Mouse (Mus musculus) kidney, postnatal 0 days (tissue): ENCODE data around the gene Ucp2. TPM values are rescaled to one million over a fixed set of nuclear protein-coding genes. Genes with fewer than 3 reads are reported as not detected.

ENCODE experiments used
- ATAC-seq: fragments of 200-750 bp; cut with Nextera tagmentation; replicated peaks from 2 replicates; pipeline ENCODE4 v1.8.0; 2017; ENCODE audit warnings: low read depth, moderate number of reproducible peaks, moderate TSS enrichment, moderate library complexity; ENCODE audit not compliant: low FRiP score
- DNase-seq: peaks from one replicate; pipeline ENCODE4 v3.0.0-alpha.2; 2016; ENCODE audit warnings: low spot score
- H3K27ac ChIP-seq: fragments of 300-500 bp; sonication (generic); 2 replicates; pipeline ENCODE4 v1.5.1; 2014; ENCODE audit warnings: mild to moderate bottlenecking
- H3K27me3 ChIP-seq: fragments of 300-500 bp; sonication (generic); 2 replicates; pipeline ENCODE4 v1.6.1; 2014; ENCODE audit warnings: low read length, mixed read lengths; ENCODE audit not compliant: insufficient read depth
- H3K36me3 ChIP-seq: fragments of 300-500 bp; sonication (generic); 2 replicates; pipeline ENCODE4 v1.6.1; 2014; ENCODE audit warnings: low read length, mixed read lengths; ENCODE audit not compliant: insufficient read depth
- H3K4me1 ChIP-seq: fragments of 300-500 bp; sonication (generic); replicated peaks from 2 replicates; pipeline ENCODE4 v1.6.1; 2014; ENCODE audit warnings: antibody characterized with exemption, low read length, mixed read lengths; ENCODE audit not compliant: insufficient read depth
- H3K4me2 ChIP-seq: fragments of 300-500 bp; sonication (generic); 2 replicates; pipeline ENCODE4 v1.6.1; 2014; ENCODE audit warnings: mild to moderate bottlenecking, low read length, moderate library complexity, mixed read lengths
- H3K4me3 ChIP-seq: fragments of 300-500 bp; sonication (generic); replicated peaks from 2 replicates; pipeline ENCODE4 v1.5.1; 2014; ENCODE audit warnings: low read depth, low read length
- H3K9ac ChIP-seq: fragments of 300-500 bp; sonication (generic); 2 replicates; pipeline ENCODE4 v1.6.1; 2014; ENCODE audit warnings: low read depth, low read length
- H3K9me3 ChIP-seq: fragments of 300-500 bp; sonication (generic); replicated peaks from 2 replicates; pipeline ENCODE4 v1.6.1; 2016; ENCODE audit warnings: low read length, inconsistent platforms, mixed read lengths
- CTCF ChIP-seq: IDR thresholded peaks from 2 replicates; pipeline ENCODE4 v1.5.1; 2016; ENCODE audit warnings: antibody characterized with exemption, low read depth, mild to moderate bottlenecking, moderate library complexity
- WGBS: fragments of 180-500 bp; shearing (Covaris S2); extraction: QIAGEN DNeasy Blood & Tissue Kit; methylation state at CpG from one replicate; pipeline ENCODE4 v1.1.7; 2014; 5-methylcytosine and 5-hydroxymethylcytosine counted together
- polyA plus RNA-seq: library from polyadenylated mRNA; unstranded; fragments of >200 nt; fragmentation: Nextera tagmentation; extraction: Ambion mirVana; gene quantifications from 2 replicates; pipeline ENCODE4 v1.2.1, GENCODE M21; 2015

Ucp2 gene
- polyA plus RNA-seq, 1 experiment from 2014 or later = 274 TPM

DNA sequence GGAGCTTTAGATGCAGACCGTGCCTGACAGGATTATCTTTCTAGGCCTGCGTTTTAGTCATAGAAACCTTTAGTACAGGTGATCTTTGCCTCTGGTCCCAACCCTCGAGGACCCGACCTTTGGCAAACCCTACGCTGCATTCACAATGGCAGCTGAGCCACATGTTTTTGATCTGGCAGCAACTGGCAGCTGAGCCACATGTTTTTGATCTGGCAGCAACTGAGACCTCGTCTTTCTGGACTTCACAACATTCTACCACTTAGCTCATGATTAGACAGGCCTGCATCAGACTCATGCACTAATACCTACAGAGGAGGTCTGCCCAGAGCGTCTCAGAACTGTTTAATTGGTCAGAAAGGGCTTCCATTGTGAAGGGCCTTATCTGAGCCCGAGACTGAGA is 1.9 kb downstream of the Ucp2 start:
- peak overlapping the region; percentile 96 for H3K4me2 ChIP-seq
- TF ChIP-seq CTCF = no peak
- peak overlapping the region; percentile 19; the same call in 1 of the 2 replicates for H3K9ac ChIP-seq
- WGBS = 44% methylated on average over 8 of the region's 8 CpGs
- DNase-seq (no peak), ATAC-seq (no peak)
- no peaks in the 10 kb centered on the region for H3K27me3 ChIP-seq
- H3K4me3 ChIP-seq = peak overlapping the region; percentile 55; the same call in 1 of the 2 replicates
- no peaks in the 10 kb centered on the region for H3K9me3 ChIP-seq
- H3K36me3 ChIP-seq = peaks cover 29% of the 10 kb centered on the region; the same call in 1 of the 2 replicates
- peak overlapping the region; percentile 82 for H3K27ac ChIP-seq
- peaks cover 25% of the 10 kb centered on the region for H3K4me1 ChIP-seq

DNA sequence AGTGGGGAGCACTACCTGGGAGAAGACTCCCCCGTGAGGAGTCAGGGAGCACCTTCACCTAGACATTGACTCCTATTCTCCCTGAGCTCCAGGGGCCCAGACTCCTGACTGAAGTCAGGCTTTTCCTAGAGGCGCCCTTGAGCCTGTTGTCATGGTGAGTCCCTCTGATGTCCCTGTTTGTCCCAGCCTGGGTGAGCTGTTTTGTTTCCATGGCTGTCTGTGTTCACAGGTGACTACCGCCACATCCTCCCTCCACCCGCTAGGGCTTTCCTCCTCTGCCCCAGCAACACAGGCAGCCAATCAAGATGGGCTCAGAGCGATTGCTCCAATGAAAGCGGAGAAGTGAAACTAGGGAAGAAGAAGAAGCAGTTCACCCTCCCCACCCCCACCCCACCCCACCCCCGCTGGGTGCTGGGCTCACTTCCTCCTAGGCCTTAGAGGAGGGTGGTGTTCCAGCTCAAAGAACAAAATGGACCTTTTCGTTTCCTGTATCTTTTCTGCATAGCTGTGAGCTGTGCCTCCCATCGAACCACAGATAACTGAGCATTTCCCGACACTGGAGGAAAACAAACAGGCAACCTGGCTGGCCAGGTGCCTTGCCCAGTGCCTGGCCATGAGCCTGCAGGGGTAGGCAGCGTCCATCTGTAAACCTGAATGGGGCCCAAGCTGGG is 2.6 kb downstream of the Ucp2 start:
- H3K27me3 ChIP-seq = no peaks in the 10 kb centered on the region
- H3K4me2 ChIP-seq = peak overlapping the region; percentile 96
- no peaks in the 10 kb centered on the region for H3K9me3 ChIP-seq
- peak overlapping the region; percentile 83 for H3K27ac ChIP-seq
- H3K36me3 ChIP-seq = peaks cover 34% of the 10 kb centered on the region; the same call in 1 of the 2 replicates
- peak overlapping the region; percentile 27; the same call in 1 of the 2 replicates for H3K9ac ChIP-seq
- DNase-seq (peak; percentile 89), ATAC-seq (peak; percentile 81)
- 0 out of 2 replicates have a peak overlapping the region, but pooled peaks have one; percentile 55 for H3K4me3 ChIP-seq
- peaks cover 25% of the 10 kb centered on the region for H3K4me1 ChIP-seq
- 19% methylated on average over 11 of the region's 11 CpGs for WGBS
- no peak for TF ChIP-seq CTCF

DNA sequence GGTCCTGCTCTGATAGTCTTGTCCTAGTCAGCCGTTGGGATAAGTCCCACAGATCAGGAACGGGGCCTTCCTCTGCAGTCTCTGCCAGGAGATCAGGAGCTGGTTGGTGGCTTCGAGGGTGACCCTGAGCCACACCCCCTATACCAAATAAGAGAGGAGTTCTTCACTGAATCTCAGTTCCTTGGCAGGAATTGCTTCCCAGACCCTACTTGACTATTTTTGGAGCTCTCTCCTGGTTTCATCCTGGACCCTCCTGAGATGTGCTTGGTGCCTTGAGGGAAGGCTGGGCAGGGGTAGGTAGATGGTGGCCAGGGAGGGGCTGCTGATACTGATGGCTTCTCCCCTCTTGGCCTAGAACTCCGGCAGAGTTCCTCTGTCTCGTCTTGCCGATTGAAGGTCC is 3.2 kb downstream of the Ucp2 start:
- ATAC-seq = no peak
- Histone ChIP-seq H3K27ac (peak overlapping the region; percentile 83), H3K9me3 (no peaks in the 10 kb centered on the region), H3K4me2 (peak overlapping the region; percentile 96), H3K36me3 (peaks cover 34% of the 10 kb centered on the region; the same call in 1 of the 2 replicates), H3K4me3 (no peak overlapping the region), H3K27me3 (no peaks in the 10 kb centered on the region), H3K9ac (0 out of 2 replicates have a peak overlapping the region, but pooled peaks have one; percentile 27), H3K4me1 (peaks cover 25% of the 10 kb centered on the region)
- 62% methylated on average over 6 of the region's 6 CpGs for WGBS
- no peak for DNase-seq
- TF ChIP-seq CTCF = no peak

DNA sequence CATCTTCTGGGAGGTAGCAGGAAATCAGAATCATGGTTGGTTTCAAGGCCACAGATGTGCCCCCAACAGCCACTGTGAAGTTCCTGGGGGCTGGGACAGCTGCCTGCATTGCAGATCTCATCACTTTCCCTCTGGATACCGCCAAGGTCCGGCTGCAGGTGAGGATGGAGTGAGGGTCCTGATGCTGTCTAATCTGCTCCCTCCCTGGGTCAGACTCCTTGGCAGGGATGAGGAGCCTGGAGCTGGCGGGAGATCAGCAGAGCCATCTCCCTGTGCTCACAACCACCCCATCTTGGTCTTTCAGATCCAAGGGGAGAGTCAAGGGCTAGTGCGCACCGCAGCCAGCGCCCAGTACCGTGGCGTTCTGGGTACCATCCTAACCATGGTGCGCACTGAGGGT is 3.7 kb downstream of the Ucp2 start:
- no peak for ATAC-seq
- Histone ChIP-seq H3K9ac (no peak overlapping the region), H3K4me1 (peaks cover 25% of the 10 kb centered on the region), H3K27ac (no peak overlapping the region), H3K4me2 (no peak overlapping the region), H3K9me3 (no peaks in the 10 kb centered on the region), H3K4me3 (no peak overlapping the region), H3K36me3 (peaks cover 34% of the 10 kb centered on the region; the same call in 1 of the 2 replicates), H3K27me3 (no peaks in the 10 kb centered on the region)
- 97% methylated on average over 9 of the region's 9 CpGs for WGBS
- no peak for DNase-seq
- no peak for TF ChIP-seq CTCF

DNA sequence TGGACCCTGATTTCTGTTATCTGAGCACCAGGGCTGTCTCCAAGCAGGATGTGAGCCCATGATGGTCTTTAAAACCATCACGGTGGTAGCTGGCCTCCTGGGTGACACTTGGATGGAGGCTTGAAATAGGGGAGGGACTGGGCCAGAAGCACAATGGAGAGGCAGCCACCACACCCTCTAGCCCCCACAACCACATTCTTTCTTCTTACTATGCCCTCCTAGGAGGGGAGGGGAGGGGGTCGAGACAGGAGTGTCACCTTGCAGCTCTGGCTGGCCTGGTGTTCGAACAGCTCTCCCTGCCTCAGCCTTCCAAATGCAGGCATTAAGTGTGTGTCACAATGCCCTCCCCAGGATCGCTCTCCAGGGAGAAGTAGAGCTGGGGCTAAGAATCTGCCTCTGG is 4.3 kb downstream of the Ucp2 start:
- Histone ChIP-seq H3K27me3 (no peaks in the 10 kb centered on the region), H3K4me2 (no peak overlapping the region), H3K9ac (no peak overlapping the region), H3K4me1 (peaks cover 25% of the 10 kb centered on the region), H3K4me3 (no peak overlapping the region), H3K9me3 (no peaks in the 10 kb centered on the region), H3K27ac (no peak overlapping the region), H3K36me3 (peaks cover 34% of the 10 kb centered on the region; the same call in 1 of the 2 replicates)
- no peak for TF ChIP-seq CTCF
- ATAC-seq (no peak), DNase-seq (no peak)
- WGBS = 82% methylated on average over 4 of the region's 4 CpGs

DNA sequence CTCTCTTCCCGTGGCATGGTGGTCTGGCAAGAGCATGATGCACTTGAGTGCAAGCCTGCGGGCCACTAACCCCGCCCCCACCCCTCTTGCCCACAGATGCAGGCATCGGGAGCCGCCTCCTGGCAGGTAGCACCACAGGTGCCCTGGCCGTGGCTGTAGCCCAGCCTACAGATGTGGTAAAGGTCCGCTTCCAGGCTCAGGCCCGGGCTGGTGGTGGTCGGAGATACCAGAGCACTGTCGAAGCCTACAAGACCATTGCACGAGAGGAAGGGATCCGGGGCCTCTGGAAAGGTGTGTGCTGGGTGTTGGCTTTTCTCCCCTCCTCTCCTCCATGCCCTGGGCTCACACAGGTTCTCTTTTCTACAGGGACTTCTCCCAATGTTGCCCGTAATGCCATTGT is 4.8 kb downstream of the Ucp2 start:
- no peak for ATAC-seq

More for the DNA sequence above, 4.8 kb downstream of the Ucp2 start:
- WGBS = 90% methylated on average over 13 of the region's 13 CpGs
- Histone ChIP-seq H3K9me3 (no peaks in the 10 kb centered on the region), H3K27ac (no peak overlapping the region), H3K9ac (no peak overlapping the region), H3K4me3 (no peak overlapping the region), H3K27me3 (no peaks in the 10 kb centered on the region), H3K36me3 (peaks cover 34% of the 10 kb centered on the region; the same call in 1 of the 2 replicates), H3K4me1 (peaks cover 25% of the 10 kb centered on the region), H3K4me2 (no peak overlapping the region)
- no peak for DNase-seq
- no peak for TF ChIP-seq CTCF
